Mouse (Mus musculus) lung, adult 2 months (tissue): ENCODE measurements around the gene Fuz. TPM values are rescaled to one million over a fixed set of nuclear protein-coding genes. Genes with fewer than 3 reads are reported as not detected.

Source experiments
- DNase-seq: peaks from one replicate; pipeline ENCODE4 v3.0.0; 2022
- H3K4me1 ChIP-seq: fragments of 200-500 bp; 2 replicates; pipeline ENCODE4 v1.6.1; 2011; ENCODE audit warnings: low read length; ENCODE audit not compliant: control insufficient read depth, insufficient read depth
- H3K4me3 ChIP-seq: fragments of 200-500 bp; replicated peaks from 2 replicates; pipeline ENCODE3; 2011; ENCODE audit warnings: low read depth, mild to moderate bottlenecking, control low read depth, low read length; ENCODE audit errors: extremely low read depth
- CTCF ChIP-seq: fragments of 200-500 bp; IDR thresholded peaks from 2 replicates; pipeline ENCODE4 v1.5.1; 2011; ENCODE audit warnings: mild to moderate bottlenecking, low read length, control low read depth; ENCODE audit not compliant: insufficient read depth
- POLR2A ChIP-seq: fragments of 200-500 bp; IDR thresholded peaks from 2 replicates; pipeline ENCODE4 v1.6.1; 2011; ENCODE audit warnings: low read depth, mild to moderate bottlenecking, control low read depth, low read length, borderline replicate concordance; ENCODE audit errors: extremely low read depth
- WGBS: fragments of 180-500 bp; shearing (Covaris S2); methylation state at CpG from one replicate; pipeline ENCODE4 v1.1.7; 2018; 5-methylcytosine and 5-hydroxymethylcytosine counted together
- polyA plus RNA-seq: library from polyadenylated mRNA; depleted of rRNA; stranded (reverse); fragments of >200 nt; gene quantifications from 2 replicates; pipeline ENCODE4 v1.2.3, GENCODE M21; 2012; rRNA removed

Gene Fuz
- polyA plus RNA-seq, 1 experiment = 77.8 TPM

- TF ChIP-seq CTCF = no peak
- Histone ChIP-seq H3K4me1 (peaks cover 3% of the 10 kb centered on the region; the same call in 1 of the 2 replicates), H3K4me3 (no peak overlapping the region)
- 52% methylated on average over 6 of the region's 6 CpGs for WGBS
- no peak for DNase-seq
These were observed 54.0 kb downstream of the Fuz start for GRCm38 (mm10) chr7:44949922-44950321.

- 2% methylated on average over 10 of the region's 10 CpGs for WGBS
- Histone ChIP-seq H3K4me3 (peak overlapping the region; percentile 65), H3K4me1 (peaks cover 3% of the 10 kb centered on the region; the same call in 1 of the 2 replicates)
- no peak for TF ChIP-seq CTCF
- TF ChIP-seq POLR2A = peak; percentile 61; the same call in 1 of the 2 replicates
- peak; percentile 77 for DNase-seq
These were observed 56.1 kb downstream of the Fuz start for GRCm38 (mm10) chr7:44951960-44952359.

Other genes starting within 250 kb of the Fuz start
- 223 and 227 TPM in 2 replicates for gene Myh14, start 225.2 kb upstream of the Fuz start, polyA plus RNA-seq
- gene Izumo2, start 187.3 kb upstream of the Fuz start, polyA plus RNA-seq = not detected in 2 replicates
- 42.0 and 51.9 TPM in 2 replicates for gene Vrk3, start 147.7 kb upstream of the Fuz start, polyA plus RNA-seq
- gene Zfp473, start 145.0 kb upstream of the Fuz start, polyA plus RNA-seq = 0.15 and 0.18 TPM in 2 replicates
- 42.9 and 44.1 TPM in 2 replicates for gene Nup62, start 80.0 kb upstream of the Fuz start, polyA plus RNA-seq
- 6.5 and 7.6 TPM in 2 replicates for gene Il4i1, start 79.7 kb upstream of the Fuz start, polyA plus RNA-seq
- gene Atf5, start 79.4 kb upstream of the Fuz start, polyA plus RNA-seq = 191 and 231 TPM in 2 replicates
- gene Akt1s1, start 47.1 kb upstream of the Fuz start, polyA plus RNA-seq = 96.6 and 130 TPM in 2 replicates
- 95.7 and 114 TPM in 2 replicates for gene Tbc1d17, start 47.0 kb upstream of the Fuz start, polyA plus RNA-seq
- gene Pnkp, start 38.9 kb upstream of the Fuz start, polyA plus RNA-seq = 57.2 and 62.0 TPM in 2 replicates
- 274 and 280 TPM in 2 replicates for gene Ptov1, start 26.3 kb upstream of the Fuz start, polyA plus RNA-seq
- gene Med25, start 3.4 kb upstream of the Fuz start, polyA plus RNA-seq = 133 and 233 TPM in 2 replicates
- 94.8 and 101 TPM in 2 replicates for gene Ap2a1, start 33.4 kb downstream of the Fuz start, polyA plus RNA-seq
- gene Tsks, start 47.1 kb downstream of the Fuz start, polyA plus RNA-seq = 0.16 TPM in 1 of 2 replicates, not detected in the other
- gene Cpt1c, start 78.8 kb downstream of the Fuz start, polyA plus RNA-seq = 20.7 and 21.0 TPM in 2 replicates
- 71.0 and 97.7 TPM in 2 replicates for gene Prmt1, start 90.5 kb downstream of the Fuz start, polyA plus RNA-seq
- 125 and 130 TPM in 2 replicates for gene Irf3, start 101.6 kb downstream of the Fuz start, polyA plus RNA-seq
- gene Bcl2l12, start 102.6 kb downstream of the Fuz start, polyA plus RNA-seq = 37.1 and 38.3 TPM in 2 replicates
- 76.2 and 76.8 TPM in 2 replicates for gene Scaf1, start 120.3 kb downstream of the Fuz start, polyA plus RNA-seq
- gene Rras, start 121.9 kb downstream of the Fuz start, polyA plus RNA-seq = 233 and 237 TPM in 2 replicates
- gene Prr12, start 156.8 kb downstream of the Fuz start, polyA plus RNA-seq = 11.1 and 15.9 TPM in 2 replicates
- gene Nosip, start 166.3 kb downstream of the Fuz start, polyA plus RNA-seq = 86.5 and 102 TPM in 2 replicates
- 82.5 and 90.6 TPM in 2 replicates for gene Prrg2, start 166.6 kb downstream of the Fuz start, polyA plus RNA-seq
- 172 and 174 TPM in 2 replicates for gene Rcn3, start 196.1 kb downstream of the Fuz start, polyA plus RNA-seq
- 112 and 120 TPM in 2 replicates for gene Fcgrt, start 207.8 kb downstream of the Fuz start, polyA plus RNA-seq
- gene Rps11, start 228.4 kb downstream of the Fuz start, polyA plus RNA-seq = 125 and 221 TPM in 2 replicates
- 1,255 and 1,630 TPM in 2 replicates for gene Rpl13a, start 232.7 kb downstream of the Fuz start, polyA plus RNA-seq
- gene Gm45713, start 240.2 kb downstream of the Fuz start, polyA plus RNA-seq = 3.1 TPM in 2 replicates
- 151 and 195 TPM in 2 replicates for gene Flt3l, start 240.4 kb downstream of the Fuz start, polyA plus RNA-seq